Mouse (Mus musculus) kidney, adult 9 months (tissue): ENCODE measurements around the gene Cd93.

Experiments
- DNase-seq: peaks from one replicate; pipeline ENCODE4 v3.0.0; 2022

The Cd93 gene

DNA sequence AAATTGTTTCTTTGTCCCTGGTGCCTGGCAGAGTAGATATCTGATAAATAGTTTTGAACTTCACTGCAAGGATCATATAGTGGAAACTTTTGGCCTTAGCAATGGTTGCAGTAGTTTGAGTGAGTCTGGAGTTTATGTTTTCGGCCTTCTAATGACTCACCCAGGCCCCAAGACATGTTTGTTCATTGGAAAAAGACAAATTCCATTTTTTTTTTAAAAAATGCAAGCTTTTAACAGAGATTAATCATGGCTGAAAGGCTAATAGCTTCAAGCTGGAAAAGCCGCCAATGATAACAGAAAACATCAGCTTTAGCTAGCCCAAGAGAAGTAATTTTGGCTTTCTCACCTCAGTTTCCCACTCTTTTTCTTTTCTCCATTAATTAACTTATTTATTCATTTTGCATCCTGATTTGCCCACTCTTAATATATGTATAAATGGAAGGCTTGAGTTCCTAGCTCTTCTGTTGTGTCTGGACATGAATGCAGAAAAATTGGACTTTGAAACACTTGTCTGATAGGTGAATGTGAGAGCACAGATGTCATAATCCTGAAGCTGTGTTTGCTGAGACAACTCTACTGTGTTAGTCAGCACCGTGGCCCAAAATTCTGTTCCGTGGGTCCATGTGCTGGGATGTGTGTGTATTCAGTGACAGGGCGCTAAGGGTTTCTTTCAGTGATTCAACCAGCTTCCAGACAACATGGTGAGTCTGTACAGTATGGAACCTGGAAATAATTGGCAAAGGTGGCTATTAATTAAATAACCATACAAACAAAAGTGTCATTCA is 44.3 kb downstream of the Cd93 start:
- DNase-seq = no peak

DNA sequence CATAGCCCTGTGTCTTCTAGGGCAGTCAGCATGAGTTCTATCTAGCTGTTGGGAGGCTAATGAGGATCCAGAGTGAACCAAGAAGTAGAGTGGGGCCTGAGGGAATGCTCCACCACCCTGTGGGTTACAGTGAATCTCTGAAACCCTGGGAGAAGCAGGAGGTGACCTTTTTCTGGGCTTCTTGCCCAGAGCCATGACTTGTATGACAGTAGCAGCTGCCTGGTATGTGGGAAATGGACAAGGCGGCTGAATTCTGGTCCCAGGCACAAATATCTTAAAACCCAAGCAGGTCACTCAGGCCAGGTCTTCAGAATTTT is 45.6 kb downstream of the Cd93 start:
- DNase-seq = peak; percentile 44

DNA sequence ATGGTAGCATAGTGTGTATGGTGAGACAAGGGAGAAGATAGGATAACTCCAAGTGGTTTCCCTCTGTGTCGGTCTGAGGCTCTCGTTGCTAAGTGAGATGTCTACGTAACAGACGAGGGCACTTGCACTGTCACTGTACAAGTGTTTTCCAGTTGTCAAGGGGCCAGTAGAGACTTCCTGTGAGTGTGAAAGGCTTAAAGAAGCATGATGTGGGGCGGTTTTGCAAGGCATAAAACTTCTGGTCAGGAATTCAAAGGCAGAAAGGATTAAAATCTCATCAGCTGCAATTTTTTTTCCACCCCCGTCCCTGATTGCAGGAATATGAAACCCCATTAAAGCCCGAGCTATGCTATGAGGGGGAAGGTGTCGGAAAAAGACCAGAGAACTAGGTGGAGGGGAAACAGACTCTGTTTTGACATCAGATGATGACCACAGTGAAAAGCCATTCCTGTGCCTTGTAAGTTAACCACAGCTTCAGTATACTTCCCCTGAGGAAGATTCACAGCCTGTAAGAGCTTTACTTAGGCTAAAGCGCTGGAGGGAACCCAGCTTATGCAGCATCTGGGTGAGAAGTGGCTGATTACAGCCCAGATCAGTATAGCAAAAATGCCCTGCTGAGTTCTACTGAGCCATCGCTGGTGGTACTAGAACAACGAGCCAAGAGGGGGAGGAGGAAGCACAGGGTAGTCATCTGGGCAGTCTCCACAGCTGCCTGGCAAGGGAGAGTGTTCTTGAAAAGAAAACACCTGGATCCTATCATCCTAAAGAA is 46.2 kb downstream of the Cd93 start:
- DNase-seq = no peak

GRCm38 (mm10) chr2:148396209-148396608 is 47.2 kb downstream of the Cd93 start:
- no peak for DNase-seq

DNA sequence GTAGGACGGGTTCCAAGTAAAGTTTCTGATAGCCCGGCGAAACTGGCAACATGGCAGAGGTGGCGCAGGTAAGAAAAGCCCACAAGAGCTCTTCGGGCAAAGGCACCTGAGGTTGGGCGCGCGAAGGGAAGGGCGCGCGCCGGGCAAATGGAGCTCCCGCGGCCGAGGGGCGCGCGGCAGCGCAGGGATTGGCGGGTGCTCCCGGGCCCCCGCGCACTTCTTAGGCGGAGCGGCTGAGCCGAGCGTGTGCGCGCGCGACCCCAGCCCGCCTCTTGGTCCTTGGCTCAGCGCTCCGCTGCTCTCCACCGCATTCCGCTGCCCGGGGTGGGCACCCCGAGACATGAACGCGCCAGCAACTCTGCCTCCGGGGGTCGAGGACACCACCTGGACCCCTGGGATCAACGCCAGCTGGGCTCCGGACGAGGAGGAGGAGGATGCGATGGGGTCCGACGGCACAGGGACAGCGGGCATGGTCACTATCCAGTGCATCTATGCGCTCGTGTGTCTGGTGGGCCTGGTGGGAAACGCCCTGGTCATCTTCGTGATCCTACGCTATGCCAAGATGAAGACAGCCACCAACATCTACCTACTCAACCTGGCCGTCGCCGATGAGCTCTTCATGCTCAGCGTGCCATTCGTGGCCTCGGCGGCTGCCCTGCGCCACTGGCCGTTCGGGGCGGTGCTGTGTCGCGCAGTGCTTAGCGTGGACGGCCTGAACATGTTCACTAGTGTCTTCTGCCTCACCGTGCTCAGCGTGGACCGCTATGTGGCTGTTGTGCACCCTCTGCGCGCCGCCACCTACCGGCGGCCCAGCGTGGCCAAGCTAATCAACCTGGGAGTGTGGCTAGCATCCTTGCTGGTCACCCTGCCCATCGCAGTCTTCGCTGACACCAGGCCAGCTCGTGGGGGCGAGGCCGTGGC is 48.0 kb downstream of the Cd93 start, which contains the start of gene Sstr4:
Gene Sstr4, plus strand, starts transcription at position 214 of the 921 bp plus-strand sequence.
- DNase-seq = no peak

- no peak for DNase-seq
These were observed 49.5 kb downstream of the Cd93 start for GRCm38 (mm10) chr2:148393846-148394245.

DNA sequence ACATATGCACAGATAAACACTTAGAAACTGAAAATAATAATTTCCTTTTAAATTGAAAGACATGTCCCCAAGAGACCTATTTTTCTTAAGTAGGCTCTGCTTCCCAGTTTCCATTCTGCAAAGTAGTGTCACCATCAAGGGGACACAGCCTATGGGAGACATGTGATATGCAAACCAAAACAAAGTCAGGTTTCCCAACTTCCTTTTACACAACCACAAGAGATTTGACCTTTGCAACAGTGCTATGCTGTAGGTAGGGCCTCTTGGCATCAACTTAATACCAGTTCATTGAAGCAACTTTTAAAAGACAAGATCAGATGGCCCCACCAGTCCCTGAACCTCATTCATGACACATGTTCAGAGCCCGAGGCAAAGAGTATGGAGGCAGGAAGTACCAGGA is 50.2 kb downstream of the Cd93 start:
- no peak for DNase-seq

DNA sequence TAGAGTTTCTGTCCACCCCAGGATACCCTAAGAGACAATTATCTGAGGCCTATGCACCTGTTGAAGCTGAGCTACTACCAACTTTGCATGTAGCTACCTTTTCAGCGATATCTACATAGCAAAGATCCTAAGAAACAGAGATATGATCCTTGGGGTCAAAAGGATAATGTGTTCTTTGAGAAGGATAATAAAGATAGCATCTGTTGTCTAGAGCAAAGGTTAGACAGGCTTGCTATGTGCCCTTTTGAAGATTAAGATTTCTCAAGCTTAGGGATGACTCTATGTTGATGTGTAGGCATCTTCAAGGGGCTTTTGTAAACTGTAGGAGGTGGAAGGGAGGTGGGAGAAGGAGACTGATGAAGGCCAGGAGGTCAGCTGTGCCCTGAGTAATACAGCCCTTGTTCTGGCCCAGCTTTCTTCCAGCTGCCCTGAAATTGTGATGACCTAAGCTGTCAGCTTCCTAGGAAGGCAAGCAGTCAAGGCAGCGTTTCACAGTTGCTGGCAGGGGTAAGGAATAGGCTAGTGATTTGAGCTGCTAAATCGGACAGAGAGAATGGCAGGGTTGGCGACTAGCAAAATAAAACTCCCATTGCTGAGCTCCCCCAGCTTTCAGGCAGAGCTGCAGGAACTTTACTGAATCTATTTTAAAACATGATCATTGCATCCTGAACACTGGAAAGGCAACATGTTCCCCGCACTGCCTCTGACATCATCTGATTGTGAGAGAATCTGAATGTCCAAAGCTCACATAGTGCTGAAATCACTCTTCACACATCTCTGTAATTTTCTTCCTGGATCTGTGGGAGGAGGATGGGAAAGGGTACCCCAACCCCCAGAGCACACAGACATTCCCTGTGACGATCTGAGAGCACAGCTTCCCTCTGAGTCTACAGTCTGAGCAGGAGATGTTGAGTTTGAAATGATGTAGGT is 55.4 kb downstream of the Cd93 start:
- DNase-seq = no peak

DNA sequence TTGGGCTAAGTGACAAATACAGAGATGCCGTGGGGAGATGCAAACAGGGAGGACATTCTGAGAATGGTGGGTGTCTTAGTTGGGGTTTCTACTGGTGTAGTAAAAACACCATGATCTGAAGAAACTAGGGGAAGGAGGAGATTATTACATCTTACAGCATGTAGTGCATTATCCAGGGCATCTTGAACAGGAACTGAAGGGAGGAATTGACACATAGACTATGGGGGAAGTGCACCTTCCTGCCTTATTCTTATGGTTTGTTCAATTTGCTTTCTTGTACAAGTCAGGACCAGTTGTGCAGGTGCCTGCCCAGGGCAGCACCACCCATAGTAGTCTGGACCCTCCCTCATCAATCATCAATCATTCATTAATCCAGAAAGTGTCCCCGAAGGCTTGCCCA is 56.4 kb downstream of the Cd93 start:
- DNase-seq = no peak
